Mouse (Mus musculus): ENCODE measurements around the gene Gm20458.

DNA sequence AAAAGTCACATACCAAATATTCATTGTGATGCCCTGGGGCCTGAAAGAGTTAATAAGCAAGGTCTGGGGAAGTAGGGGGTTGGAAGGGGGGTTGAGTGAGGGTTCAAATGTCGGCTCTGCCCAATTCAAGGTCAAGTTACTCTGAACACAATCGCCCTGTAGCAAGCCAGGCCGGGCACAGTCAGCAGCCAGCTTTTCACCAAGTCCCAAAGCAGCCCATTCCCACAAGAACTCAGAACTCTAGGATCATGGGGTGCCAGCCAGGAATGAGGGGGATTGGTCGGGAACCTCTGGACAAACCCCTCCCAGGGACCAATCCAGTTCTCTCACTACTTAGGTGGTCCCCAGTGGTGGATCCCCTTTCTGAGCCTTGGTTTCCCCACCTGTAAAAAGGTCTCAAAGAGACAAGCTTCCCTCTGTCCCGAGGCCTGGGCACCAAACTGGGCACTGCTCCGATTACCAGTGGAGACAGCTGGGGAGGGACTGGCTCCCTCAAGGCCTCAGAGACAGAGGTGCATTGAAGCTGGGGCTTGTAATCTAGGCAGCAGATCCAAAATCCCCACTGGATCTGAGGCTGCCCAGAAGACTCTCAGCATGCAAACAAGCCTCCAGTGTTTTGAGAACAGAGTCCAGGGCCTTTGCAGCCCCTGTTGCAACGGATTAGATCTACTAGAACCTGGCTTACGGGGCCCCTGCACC lies 24.4 kb upstream of the Gm20458 start:
- no peak for TF ChIP-seq CTCF (IDR thresholded peaks at IDR 0.05; ENCODE audit: low read depth)
- no peak for TF ChIP-seq EP300 (IDR thresholded peaks at IDR 0.05; ENCODE audit: low read depth)

Data from liver, postnatal 0 days (tissue).